Mouse (Mus musculus): Measurements from ENCODE around the gene Cnga4.
"Not testable (repeated sequence)": the region's sequence is repeated elsewhere in the genome, so short reads cannot be mapped to it uniquely, and the experiment has no call there.

Gene Cnga4

GRCm38 (mm10) chr7:105404268-105404667 lies at the start of gene Cnga4:
Gene Cnga4, plus strand, starts transcription at chr7:105404568.
- DNase-seq = no peak

- DNase-seq = not testable (repeated sequence)
Measured at GRCm38 (mm10) chr7:105356064-105356463, 48.3 kb upstream of the Cnga4 start.

- DNase-seq = not testable (repeated sequence)
Measured at GRCm38 (mm10) chr7:105356487-105356886, 47.9 kb upstream of the Cnga4 start.

GRCm38 (mm10) chr7:105361713-105362112 lies 42.7 kb upstream of the Cnga4 start:
- no peak for DNase-seq

GRCm38 (mm10) chr7:105367268-105367667 lies 37.1 kb upstream of the Cnga4 start:
- no peak for DNase-seq

- no peak for DNase-seq
Measured at GRCm38 (mm10) chr7:105367930-105368329, 36.4 kb upstream of the Cnga4 start, which contains the start of gene Olfr692. Gene Olfr692, plus strand, starts transcription at chr7:105368230.

GRCm38 (mm10) chr7:105368521-105368920 lies 35.8 kb upstream of the Cnga4 start:
- no peak for DNase-seq

- DNase-seq = no peak
Measured at GRCm38 (mm10) chr7:105372912-105373311, 31.5 kb upstream of the Cnga4 start.

- DNase-seq = peak; percentile 39 to 58
Measured at GRCm38 (mm10) chr7:105373509-105373908, 30.9 kb upstream of the Cnga4 start.

GRCm38 (mm10) chr7:105373976-105374375 lies 30.4 kb upstream of the Cnga4 start:
- DNase-seq = no peak

GRCm38 (mm10) chr7:105374866-105375265 lies 29.5 kb upstream of the Cnga4 start, which contains the start of gene Gm5901:
Gene Gm5901, plus strand, starts transcription at chr7:105375038.
- no peak for DNase-seq

GRCm38 (mm10) chr7:105380329-105380728 lies 24.0 kb upstream of the Cnga4 start:
- no peak for DNase-seq

- DNase-seq = no peak
Measured at GRCm38 (mm10) chr7:105387696-105388095, 16.7 kb upstream of the Cnga4 start.

GRCm38 (mm10) chr7:105390236-105390635 lies 14.1 kb upstream of the Cnga4 start:
- DNase-seq = no peak

GRCm38 (mm10) chr7:105394606-105395005 lies 9.8 kb upstream of the Cnga4 start:
- DNase-seq = peak in 1 of 2 experiments; percentile 40

GRCm38 (mm10) chr7:105395131-105395820 lies 9.1 kb upstream of the Cnga4 start:
- DNase-seq = no peak

GRCm38 (mm10) chr7:105396126-105396525 lies 8.2 kb upstream of the Cnga4 start:
- DNase-seq = no peak

GRCm38 (mm10) chr7:105399058-105399934 lies 5.1 kb upstream of the Cnga4 start:
- DNase-seq = no peak

- peak; percentile 100 for DNase-seq
Measured at GRCm38 (mm10) chr7:105399935-105400624, 4.3 kb upstream of the Cnga4 start, which contains the start of gene Fam160a2. Gene Fam160a2, minus strand, starts transcription at chr7:105400054.

GRCm38 (mm10) chr7:105406322-105406721 lies 2.0 kb downstream of the Cnga4 start:
- no peak for DNase-seq

- DNase-seq = peak; percentile 89 to 94
Measured at GRCm38 (mm10) chr7:105411874-105412632, 7.7 kb downstream of the Cnga4 start.

GRCm38 (mm10) chr7:105414385-105414784 lies 10.0 kb downstream of the Cnga4 start:
- no peak for DNase-seq
